Mouse (Mus musculus): ENCODE measurements around the gene Hmgcs2.

DNA sequence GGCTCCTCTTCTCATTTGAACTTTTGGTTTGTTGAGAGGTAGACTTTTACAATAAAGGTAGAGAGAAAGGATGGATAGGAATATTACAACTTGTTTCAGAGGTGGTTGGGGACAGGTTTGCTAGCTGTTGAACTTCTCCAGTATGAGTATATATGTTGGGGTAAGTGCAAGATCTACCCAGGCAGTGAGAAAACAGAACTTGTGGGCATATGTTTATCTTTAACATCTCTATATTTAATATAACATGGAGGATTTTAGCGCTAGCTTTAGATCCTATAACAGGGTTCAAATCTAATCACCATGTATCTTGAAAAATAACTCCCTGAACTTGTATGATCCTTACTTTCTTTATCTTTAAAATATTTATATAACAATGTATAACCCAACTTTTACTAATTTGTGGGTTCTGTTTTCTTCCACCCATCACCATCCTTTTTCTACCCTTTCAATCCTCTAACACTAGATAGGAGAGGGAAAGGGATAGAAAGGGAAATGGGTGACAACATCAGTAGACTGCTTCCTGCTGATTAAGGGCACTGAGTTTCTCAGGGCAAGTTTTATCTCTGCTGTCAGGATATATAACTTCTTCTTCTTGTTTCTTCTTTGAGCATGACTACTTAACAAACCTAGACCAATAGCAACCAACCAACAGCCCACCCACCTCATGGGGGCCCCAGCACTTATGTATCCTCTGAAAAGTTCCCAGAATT, 19.3 kb downstream of the Hmgcs2 start:
- TF ChIP-seq CTCF (conservative IDR thresholded peaks at IDR 0.05 in 1 of 2, IDR thresholded peaks at IDR 0.05 in 1 of 2; ENCODE audit: low read depth in 2 of 2, low read length in 2 of 2) (no peak), RCOR1 (conservative IDR thresholded peaks at IDR 0.05; ENCODE audit: low read depth, low read length) (no peak), MAX (IDR thresholded peaks at IDR 0.05; ENCODE audit: low read length) (no peak), EP300 (IDR thresholded peaks at IDR 0.05; ENCODE audit: low read length) (no peak), ZMIZ1 (IDR thresholded peaks at IDR 0.05; ENCODE audit: low read depth, low read length) (no peak)

Measured in CH12.LX (cell line).